Mouse (Mus musculus) kidney, embryonic 16.5 days (tissue): ENCODE measurements around the gene Rpl26. TPM values are rescaled to one million over a fixed set of nuclear protein-coding genes. Genes with fewer than 3 reads are reported as not detected.
A peak's percentile ranks its signal among the peaks of the same experiment; 100 is the strongest.

Experiments used
- ATAC-seq: fragments of 200-750 bp; cut with Nextera tagmentation; 2 replicates; pipeline ENCODE4 v1.8.0; 2017; ENCODE audit warnings: moderate TSS enrichment; ENCODE audit not compliant: low FRiP score, low TSS enrichment
- H3K27ac ChIP-seq: fragments of 300-500 bp; sonication (generic); 2 replicates; pipeline ENCODE4 v1.5.1; 2014; ENCODE audit warnings: low read length
- H3K27me3 ChIP-seq: fragments of 300-500 bp; sonication (generic); 2 replicates; pipeline ENCODE4 v1.6.1; 2014; ENCODE audit warnings: low read length, control low read depth, mixed read lengths; ENCODE audit not compliant: insufficient read depth
- H3K36me3 ChIP-seq: fragments of 300-500 bp; sonication (generic); 2 replicates; pipeline ENCODE4 v1.6.1; 2014; ENCODE audit warnings: low read length, control low read depth, mixed read lengths; ENCODE audit not compliant: insufficient read depth
- H3K4me1 ChIP-seq: fragments of 300-500 bp; sonication (generic); 2 replicates; pipeline ENCODE4 v1.6.1; 2014; ENCODE audit warnings: low read length, control low read depth, mixed read lengths; ENCODE audit not compliant: insufficient read depth
- H3K4me2 ChIP-seq: fragments of 300-500 bp; sonication (generic); replicated peaks from 2 replicates; pipeline ENCODE4 v1.6.1; 2014; ENCODE audit warnings: low read depth, low read length
- H3K4me3 ChIP-seq: fragments of 300-500 bp; sonication (generic); 2 replicates; pipeline ENCODE4 v1.5.1; 2014; ENCODE audit warnings: mild to moderate bottlenecking, low read length
- H3K9ac ChIP-seq: fragments of 300-500 bp; sonication (generic); replicated peaks from 2 replicates; pipeline ENCODE4 v1.6.1; 2014; ENCODE audit warnings: low read length
- H3K9me3 ChIP-seq: fragments of 300-500 bp; sonication (generic); 2 replicates; pipeline ENCODE4 v1.6.1; 2016; ENCODE audit warnings: low read length, control low read depth
- WGBS: fragments of 180-500 bp; shearing (Covaris S2); extraction: QIAGEN DNeasy Blood & Tissue Kit; methylation state at CpG from one replicate; pipeline ENCODE4 v1.1.7; 2014; 5-methylcytosine and 5-hydroxymethylcytosine counted together
- polyA plus RNA-seq: library from polyadenylated mRNA; unstranded; fragments of >200 nt; fragmentation: Nextera tagmentation; extraction: Ambion mirVana; gene quantifications from 2 replicates; pipeline ENCODE4 v1.2.1, GENCODE M21; 2015

Rpl26 gene
- polyA plus RNA-seq, 1 experiment from 2014 or later: 897 TPM

- 59% methylated on average over 4 of the region's 4 CpGs for WGBS
- Histone ChIP-seq H3K27ac (peak overlapping the region; percentile 53), H3K9ac (no peak overlapping the region)
Observed at GRCm38 (mm10) chr11:68863631-68864091, 37.7 kb upstream of the Rpl26 start.

GRCm38 (mm10) chr11:68864544-68865189, 36.7 kb upstream of the Rpl26 start:
- WGBS: 38% methylated on average over 9 of the region's 9 CpGs
- peak; percentile 69 for ATAC-seq
- H3K36me3 ChIP-seq: no peaks in the 10 kb centered on the region

More at GRCm38 (mm10) chr11:68863631-68864091, 37.7 kb upstream of the Rpl26 start:
- H3K4me3 ChIP-seq: no peak overlapping the region
- H3K36me3 ChIP-seq: no peaks in the 10 kb centered on the region
- no peak for ATAC-seq
- H3K4me2 ChIP-seq: no peak overlapping the region
- peaks cover 11% of the 10 kb centered on the region for H3K4me1 ChIP-seq
- no peaks in the 10 kb centered on the region for H3K9me3 ChIP-seq
- no peaks in the 10 kb centered on the region for H3K27me3 ChIP-seq

GRCm38 (mm10) chr11:68871277-68871676, 30.1 kb upstream of the Rpl26 start:
- H3K27ac ChIP-seq: no peak overlapping the region
- H3K4me1 ChIP-seq: 0 out of 2 replicates have a peak, but pooled peaks cover 4% of the 10 kb centered on the region
- WGBS: 88% methylated on average over 9 of the region's 9 CpGs
- no peaks in the 10 kb centered on the region for H3K27me3 ChIP-seq
- H3K9me3 ChIP-seq: no peaks in the 10 kb centered on the region
- no peak overlapping the region for H3K4me3 ChIP-seq
- no peak for ATAC-seq
- H3K4me2 ChIP-seq: no peak overlapping the region
- H3K36me3 ChIP-seq: no peaks in the 10 kb centered on the region
- H3K9ac ChIP-seq: no peak overlapping the region

More at GRCm38 (mm10) chr11:68864544-68865189, 36.7 kb upstream of the Rpl26 start:
- peaks cover 11% of the 10 kb centered on the region for H3K4me1 ChIP-seq
- H3K27me3 ChIP-seq: no peaks in the 10 kb centered on the region
- H3K4me3 ChIP-seq: no peak overlapping the region
- H3K9me3 ChIP-seq: no peaks in the 10 kb centered on the region
- H3K9ac ChIP-seq: no peak overlapping the region
- H3K27ac ChIP-seq: peak overlapping the region; percentile 53; the same call in 1 of the 2 replicates
- 0 out of 2 replicates have a peak overlapping the region, but pooled peaks have one; percentile 8 for H3K4me2 ChIP-seq

- 15% methylated on average over 6 of the region's 6 CpGs for WGBS
- Histone ChIP-seq H3K9me3 (no peaks in the 10 kb centered on the region), H3K27ac (no peak within 1 kb of the TSS), H3K4me3 (no peak within 1 kb of the TSS), H3K4me1 (0 out of 2 replicates have a peak, but pooled peaks cover 4% of the 10 kb centered on the region), H3K4me2 (no peak within 1 kb of the TSS), H3K27me3 (no peaks in the 10 kb centered on the region), H3K36me3 (no peaks in the 10 kb centered on the region), H3K9ac (no peak within 1 kb of the TSS)
- ATAC-seq: 0 out of 2 replicates have a peak, but pooled peaks have one; percentile 57
Observed at GRCm38 (mm10) chr11:68871748-68872147, 29.6 kb upstream of the Rpl26 start, which contains the start of gene Ndel1. TSS of gene Ndel1 (minus strand) at chr11:68871858.

- no peak for ATAC-seq
- no peak overlapping the region for H3K4me3 ChIP-seq
- no peaks in the 10 kb centered on the region for H3K27me3 ChIP-seq
- WGBS: 1% methylated on average over 2 of the region's 2 CpGs
- H3K36me3 ChIP-seq: no peaks in the 10 kb centered on the region
- H3K4me1 ChIP-seq: 0 out of 2 replicates have a peak, but pooled peaks cover 4% of the 10 kb centered on the region
- no peak overlapping the region for H3K27ac ChIP-seq
- no peak overlapping the region for H3K9ac ChIP-seq
- no peaks in the 10 kb centered on the region for H3K9me3 ChIP-seq
- H3K4me2 ChIP-seq: no peak overlapping the region
Observed at GRCm38 (mm10) chr11:68874841-68875240, 26.5 kb upstream of the Rpl26 start.

DNA sequence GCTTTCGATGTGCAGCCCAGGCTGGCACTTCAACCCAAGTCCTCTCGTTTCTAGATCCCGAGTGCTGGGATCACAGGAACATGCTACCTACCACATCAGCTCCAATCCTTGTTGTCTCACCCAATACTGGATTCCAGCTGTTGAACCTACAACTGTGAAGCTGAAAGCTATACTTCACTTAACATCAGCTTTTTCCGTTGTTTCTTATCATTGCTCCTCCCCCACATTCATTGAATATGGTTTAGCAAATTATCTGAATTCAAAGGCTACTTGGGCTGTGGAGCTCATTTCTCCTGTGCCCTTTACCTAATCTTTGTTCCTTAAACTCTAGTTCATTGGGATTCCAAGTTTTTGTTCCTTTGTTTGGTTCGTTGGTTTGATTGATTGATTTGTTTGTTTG, 22.6 kb upstream of the Rpl26 start:
- WGBS: 86% methylated on average over 5 of the region's 5 CpGs
- Histone ChIP-seq H3K4me2 (no peak overlapping the region), H3K4me1 (no peaks in the 10 kb centered on the region), H3K36me3 (no peaks in the 10 kb centered on the region), H3K27ac (no peak overlapping the region), H3K27me3 (no peaks in the 10 kb centered on the region), H3K9me3 (no peaks in the 10 kb centered on the region), H3K9ac (no peak overlapping the region), H3K4me3 (no peak overlapping the region)
- ATAC-seq: no peak

GRCm38 (mm10) chr11:68882107-68882506, 19.3 kb upstream of the Rpl26 start:
- H3K27ac ChIP-seq: no peak overlapping the region

GRCm38 (mm10) chr11:68883843-68884242, 17.5 kb upstream of the Rpl26 start:
- Histone ChIP-seq H3K9me3 (no peaks in the 10 kb centered on the region), H3K27me3 (no peaks in the 10 kb centered on the region), H3K27ac (no peak overlapping the region), H3K36me3 (no peaks in the 10 kb centered on the region), H3K4me1 (no peaks in the 10 kb centered on the region), H3K9ac (no peak overlapping the region), H3K4me3 (no peak overlapping the region), H3K4me2 (no peak overlapping the region)
- ATAC-seq: no peak
- WGBS: 88% methylated on average over 2 of the region's 2 CpGs

More at GRCm38 (mm10) chr11:68882107-68882506, 19.3 kb upstream of the Rpl26 start:
- WGBS: 23% methylated on average over 14 of the region's 14 CpGs
- Histone ChIP-seq H3K4me3 (no peak overlapping the region), H3K9me3 (no peaks in the 10 kb centered on the region), H3K4me1 (no peaks in the 10 kb centered on the region), H3K4me2 (no peak overlapping the region), H3K9ac (no peak overlapping the region), H3K27me3 (no peaks in the 10 kb centered on the region), H3K36me3 (no peaks in the 10 kb centered on the region)
- no peak for ATAC-seq

DNA sequence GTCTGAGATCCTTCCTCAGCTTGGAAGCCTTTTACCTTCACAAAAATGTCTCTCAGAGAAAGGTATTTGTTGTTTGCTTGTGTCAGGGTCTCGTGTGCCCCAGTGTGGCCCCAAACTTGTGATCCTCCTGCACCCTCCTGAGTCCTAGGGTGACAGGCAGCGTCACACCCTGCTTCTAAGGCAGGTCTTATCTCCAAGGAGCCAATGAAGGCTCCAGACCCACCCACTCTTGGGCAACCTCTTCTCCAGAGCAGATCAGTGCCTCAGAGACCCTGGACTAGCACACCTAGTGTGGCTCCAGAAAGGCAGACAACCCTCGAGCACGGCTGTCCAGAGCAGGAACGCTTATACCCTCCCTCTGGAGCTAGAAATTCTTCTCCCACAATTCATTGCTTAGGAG, 17.0 kb upstream of the Rpl26 start:
- Histone ChIP-seq H3K9me3 (no peaks in the 10 kb centered on the region), H3K9ac (no peak overlapping the region), H3K27ac (no peak overlapping the region), H3K27me3 (no peaks in the 10 kb centered on the region), H3K4me2 (no peak overlapping the region), H3K36me3 (no peaks in the 10 kb centered on the region), H3K4me3 (no peak overlapping the region), H3K4me1 (no peaks in the 10 kb centered on the region)
- no peak for ATAC-seq
- WGBS: 72% methylated on average over 5 of the region's 5 CpGs

- no peak overlapping the region for H3K4me2 ChIP-seq
- 84% methylated on average over 5 of the region's 5 CpGs for WGBS
- ATAC-seq: no peak
Observed at GRCm38 (mm10) chr11:68886091-68886490, 15.3 kb upstream of the Rpl26 start.

More at GRCm38 (mm10) chr11:68886091-68886490, 15.3 kb upstream of the Rpl26 start:
- Histone ChIP-seq H3K9ac (no peak overlapping the region), H3K36me3 (no peaks in the 10 kb centered on the region), H3K27me3 (no peaks in the 10 kb centered on the region), H3K4me1 (no peaks in the 10 kb centered on the region), H3K4me3 (no peak overlapping the region), H3K27ac (no peak overlapping the region), H3K9me3 (no peaks in the 10 kb centered on the region)
